Mouse (Mus musculus) brain, embryonic 14.5 days (tissue): ENCODE measurements around the gene Ptpro.

Experiments used
- CTCF ChIP-seq: fragments of 200-500 bp; IDR thresholded peaks from 2 replicates; pipeline ENCODE4 v1.5.1; 2012; ENCODE audit warnings: inconsistent platforms, mild to moderate bottlenecking, moderate library complexity, borderline replicate concordance; ENCODE audit not compliant: insufficient read depth, insufficient read length; ENCODE audit errors: extremely low read depth
- POLR2A ChIP-seq: fragments of 200-500 bp; IDR thresholded peaks from 2 replicates; pipeline ENCODE4 v1.6.1; 2012; ENCODE audit warnings: mild to moderate bottlenecking, inconsistent platforms, borderline replicate concordance; ENCODE audit not compliant: poor library complexity, insufficient read depth, insufficient read length, severe bottlenecking; ENCODE audit errors: extremely low read depth

- TF ChIP-seq POLR2A (no peak), CTCF (no peak)
Observed at GRCm38 (mm10) chr6:137386935-137387334, 134.8 kb downstream of the Ptpro start.
